In genomic region chr11:21061431-21061830, GRCm38 (mm10) we compare ENCODE assay signal across 14 mouse cellular contexts. TPM values are rescaled to one million over a fixed set of nuclear protein-coding genes. Genes with fewer than 3 reads are reported as not detected.
DNase-seq lines count a peak whose midpoint lies in the region; ATAC-seq and TF ChIP-seq lines count a peak whose summit lies in the region.
"Had no signal": no experiment of that assay in that cellular context is flagged by ENCODE, and none has a peak within 500 bp of the region (broad histone marks: within the 10 kb centered on the region; RNA-seq: fewer than 3 reads in every experiment).

No protein-coding gene starts in this region.

- peak; percentile 33 to 58 for DNase-seq in cerebellum, postnatal 25 days
- no peak for DNase-seq in cerebellum, adult 8-10 months
- DNase-seq in kidney, adult 2 months, result peak; percentile 34
- peak; percentile 91 for DNase-seq in lung, postnatal 0 days (ENCODE audit: low spot score)
- no peak for DNase-seq in B cell, adult 2 months
- DNase-seq: liver, embryonic 13.5 days; thymus, adult 2 months had no signal

- ATAC-seq in kidney, embryonic 15.5 days (replicated peaks; ENCODE audit: low FRiP score), result no peak
- ATAC-seq in heart, embryonic 13.5 days (ENCODE audit: extremely low read depth, insufficient number of reproducible peaks, low FRiP score, low TSS enrichment), result no peak
- peak; percentile 95 for ATAC-seq in lung, postnatal 0 days
- no peak for ATAC-seq in forebrain, embryonic 13.5 days

- TF ChIP-seq POLR2A in kidney, adult 2 months (IDR thresholded peaks at IDR 0.05; ENCODE audit: low read depth, low read length), result no peak

- no peaks in the 10 kb centered on the region for H3K27me3 ChIP-seq in kidney, adult 2 months (replicated peaks; ENCODE audit: control insufficient read depth, insufficient read depth, low read length)
- H3K27me3 ChIP-seq in kidney, embryonic 15.5 days, result no peaks in the 10 kb centered on the region
- H3K27me3 ChIP-seq in heart, embryonic 13.5 days (replicated peaks), result no peaks in the 10 kb centered on the region
- no peaks in the 10 kb centered on the region for H3K27me3 ChIP-seq in lung, postnatal 0 days (replicated peaks; ENCODE audit: insufficient read depth, low read length)
- H3K27me3 ChIP-seq in forebrain, embryonic 13.5 days, result no peaks in the 10 kb centered on the region
- H3K27me3 ChIP-seq: embryonic facial prominence, embryonic 13.5 days; hindbrain, embryonic 13.5 days; liver, embryonic 13.5 days; midbrain, embryonic 12.5 days; neural tube, embryonic 13.5 days had no signal

- no peak for TF ChIP-seq CTCF in kidney, adult 2 months (conservative IDR thresholded peaks at IDR 0.05; ENCODE audit: insufficient read depth, insufficient read length, low read depth, low read length)
- TF ChIP-seq CTCF in lung, postnatal 0 days (IDR thresholded peaks at IDR 0.05), result no peak

- no peak overlapping the region for H3K9ac ChIP-seq in kidney, embryonic 15.5 days
- H3K9ac ChIP-seq in heart, embryonic 13.5 days, result no peak overlapping the region
- H3K9ac ChIP-seq in lung, postnatal 0 days (replicated peaks; ENCODE audit: low read depth), result no peak overlapping the region
- no peak overlapping the region for H3K9ac ChIP-seq in forebrain, embryonic 13.5 days
- H3K9ac ChIP-seq: embryonic facial prominence, embryonic 13.5 days; hindbrain, embryonic 13.5 days; liver, embryonic 13.5 days; midbrain, embryonic 12.5 days; neural tube, embryonic 13.5 days had no signal

- no peaks in the 10 kb centered on the region for H3K9me3 ChIP-seq in kidney, embryonic 15.5 days (replicated peaks)
- no peaks in the 10 kb centered on the region for H3K9me3 ChIP-seq in heart, embryonic 13.5 days
- H3K9me3 ChIP-seq in lung, postnatal 0 days (ENCODE audit: low read length), result no peaks in the 10 kb centered on the region
- H3K9me3 ChIP-seq in forebrain, embryonic 13.5 days (replicated peaks), result no peaks in the 10 kb centered on the region
- H3K9me3 ChIP-seq: embryonic facial prominence, embryonic 13.5 days; hindbrain, embryonic 13.5 days; liver, embryonic 13.5 days; midbrain, embryonic 12.5 days; neural tube, embryonic 13.5 days had no signal

- H3K4me3 ChIP-seq in kidney, adult 2 months (ENCODE audit: insufficient read depth, low read depth, low read length), result no peak overlapping the region
- no peak overlapping the region for H3K4me3 ChIP-seq in kidney, embryonic 15.5 days (replicated peaks)
- H3K4me3 ChIP-seq in heart, embryonic 13.5 days, result no peak overlapping the region
- no peak overlapping the region for H3K4me3 ChIP-seq in lung, postnatal 0 days (ENCODE audit: low read depth, low read length)
- no peak overlapping the region for H3K4me3 ChIP-seq in forebrain, embryonic 13.5 days
- H3K4me3 ChIP-seq: embryonic facial prominence, embryonic 13.5 days; hindbrain, embryonic 13.5 days; liver, embryonic 13.5 days; midbrain, embryonic 12.5 days; neural tube, embryonic 13.5 days had no signal

- no peaks in the 10 kb centered on the region for H3K36me3 ChIP-seq in kidney, adult 2 months (ENCODE audit: control insufficient read depth, insufficient read depth, low read length)
- H3K36me3 ChIP-seq in kidney, embryonic 15.5 days, result no peaks in the 10 kb centered on the region
- H3K36me3 ChIP-seq in heart, embryonic 13.5 days, result no peaks in the 10 kb centered on the region
- H3K36me3 ChIP-seq in lung, postnatal 0 days (ENCODE audit: insufficient read depth, low read length), result no peaks in the 10 kb centered on the region
- H3K36me3 ChIP-seq in forebrain, embryonic 13.5 days (ENCODE audit: poor library complexity, severe bottlenecking), result no peaks in the 10 kb centered on the region
- H3K36me3 ChIP-seq: embryonic facial prominence, embryonic 13.5 days; hindbrain, embryonic 13.5 days; liver, embryonic 13.5 days; midbrain, embryonic 12.5 days; neural tube, embryonic 13.5 days had no signal

- no peak overlapping the region for H3K27ac ChIP-seq in kidney, adult 2 months (ENCODE audit: insufficient read depth, low read depth, low read length)
- H3K27ac ChIP-seq in kidney, embryonic 15.5 days, result no peak overlapping the region
- H3K27ac ChIP-seq in heart, embryonic 13.5 days (replicated peaks), result peak overlapping the region; percentile 60
- peak overlapping the region; percentile 64; the same call in 1 of the 2 replicates for H3K27ac ChIP-seq in lung, postnatal 0 days (ENCODE audit: low read length)
- H3K27ac ChIP-seq in forebrain, embryonic 13.5 days, result no peak overlapping the region
- H3K27ac ChIP-seq: embryonic facial prominence, embryonic 13.5 days; hindbrain, embryonic 13.5 days; liver, embryonic 13.5 days; midbrain, embryonic 12.5 days; neural tube, embryonic 13.5 days had no signal

- no peak overlapping the region for H3K4me2 ChIP-seq in kidney, embryonic 15.5 days
- no peak overlapping the region for H3K4me2 ChIP-seq in heart, embryonic 13.5 days
- no peak overlapping the region for H3K4me2 ChIP-seq in lung, postnatal 0 days (replicated peaks; ENCODE audit: low read depth, low read length)
- H3K4me2 ChIP-seq in forebrain, embryonic 13.5 days, result no peak overlapping the region
- H3K4me2 ChIP-seq: embryonic facial prominence, embryonic 13.5 days; hindbrain, embryonic 13.5 days; liver, embryonic 13.5 days; midbrain, embryonic 12.5 days; neural tube, embryonic 13.5 days had no signal

- no peaks in the 10 kb centered on the region for H3K4me1 ChIP-seq in kidney, adult 2 months (ENCODE audit: control insufficient read depth, insufficient read depth, low read length)
- peaks cover 16% of the 10 kb centered on the region for H3K4me1 ChIP-seq in kidney, embryonic 15.5 days
- H3K4me1 ChIP-seq in heart, embryonic 13.5 days, result peaks cover 15% of the 10 kb centered on the region
- no peaks in the 10 kb centered on the region for H3K4me1 ChIP-seq in lung, postnatal 0 days (ENCODE audit: insufficient read depth, low read depth, low read length)
- H3K4me1 ChIP-seq in forebrain, embryonic 13.5 days, result no peaks in the 10 kb centered on the region
- H3K4me1 ChIP-seq: liver, embryonic 13.5 days; midbrain, embryonic 12.5 days had no signal

- TF ChIP-seq EP300 in lung, postnatal 0 days (IDR thresholded peaks at IDR 0.05), result peak; percentile 93

- WGBS in kidney, adult 2 months, result 64% methylated on average over 8 of the region's 8 CpGs
- WGBS in kidney, embryonic 15.5 days, result 84% methylated on average over 8 of the region's 8 CpGs
- 59% methylated on average over 8 of the region's 8 CpGs for WGBS in heart, embryonic 13.5 days
- WGBS in lung, postnatal 0 days, result 46% methylated on average over 8 of the region's 8 CpGs
- 89% methylated on average over 8 of the region's 8 CpGs for WGBS in forebrain, embryonic 13.5 days

RNA-seq across cellular contexts. Expression of gene Peli1, which starts 29.7 kb away (rescaled TPM):
- polyA plus RNA-seq in kidney, adult 2 months (2012; rRNA removed), result 8.5 and 8.8 TPM in 2 replicates
- 44.3 and 45.4 TPM in 2 replicates for polyA plus RNA-seq in kidney, embryonic 15.5 days (2015; fragmentation: Nextera tagmentation; extraction: Ambion mirVana)
- polyA plus RNA-seq in heart, embryonic 13.5 days (2015; fragmentation: Nextera tagmentation; extraction: Ambion mirVana), result 21.1 and 21.6 TPM in 2 replicates
- 44.8 and 46.4 TPM in 2 replicates for polyA plus RNA-seq in lung, postnatal 0 days (2015; fragmentation: Nextera tagmentation; extraction: Ambion mirVana)
- polyA plus RNA-seq in forebrain, embryonic 13.5 days (2015; fragmentation: Nextera tagmentation; extraction: Ambion mirVana), result 99.0 and 106 TPM in 2 replicates

Comparison
In these comparisons a context has a peak if more than half of its experiments do, and no peak if none do; other contexts are left out.
1. DNase-seq: peak in cerebellum, postnatal 25 days (2 of 2), kidney, adult 2 months (single experiment) and lung, postnatal 0 days (single experiment); none in cerebellum, adult 8-10 months (single experiment) and B cell, adult 2 months (0 of 2).
2. H3K27ac ChIP-seq: peak in heart, embryonic 13.5 days (single experiment) and lung, postnatal 0 days (single experiment); none in kidney, adult 2 months (single experiment), kidney, embryonic 15.5 days (single experiment) and forebrain, embryonic 13.5 days (single experiment).